Mouse (Mus musculus): ENCODE results near the gene Atp6ap2.
A peak's percentile ranks its signal among the peaks of the same experiment; 100 is the strongest.
"Not testable (repeated sequence)": the region's sequence is repeated elsewhere in the genome, so short reads cannot be mapped to it uniquely, and the experiment has no call there.

The Atp6ap2 gene

GRCm38 (mm10) chrX:12587192-12587957 lies at the start of gene Atp6ap2:
Atp6ap2 (plus strand) TSS chrX:12587801.
- peak; percentile 91 for DNase-seq

- DNase-seq: no peak
Measured at GRCm38 (mm10) chrX:12544417-12544816, 43.2 kb upstream of the Atp6ap2 start.

DNA sequence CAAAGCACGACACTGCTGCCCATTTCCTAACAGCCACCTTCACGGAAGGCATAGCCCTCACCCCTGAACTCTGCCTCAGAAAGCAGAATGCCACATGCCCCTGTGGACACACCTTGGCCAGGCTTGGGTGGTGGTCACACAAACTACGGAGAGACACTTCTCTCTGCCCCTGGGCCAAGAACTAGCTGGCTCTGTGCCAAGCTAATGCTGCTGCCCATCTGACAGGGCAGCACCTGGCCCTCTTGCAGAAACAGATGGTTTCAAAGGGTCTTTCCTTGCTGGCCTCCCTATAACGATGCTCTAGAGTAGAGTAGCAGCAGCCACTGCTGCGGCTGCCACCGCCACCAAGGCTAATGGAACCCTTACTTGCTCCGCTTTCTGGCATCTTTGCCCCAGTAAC lies 30.5 kb upstream of the Atp6ap2 start:
- DNase-seq: no peak

DNA sequence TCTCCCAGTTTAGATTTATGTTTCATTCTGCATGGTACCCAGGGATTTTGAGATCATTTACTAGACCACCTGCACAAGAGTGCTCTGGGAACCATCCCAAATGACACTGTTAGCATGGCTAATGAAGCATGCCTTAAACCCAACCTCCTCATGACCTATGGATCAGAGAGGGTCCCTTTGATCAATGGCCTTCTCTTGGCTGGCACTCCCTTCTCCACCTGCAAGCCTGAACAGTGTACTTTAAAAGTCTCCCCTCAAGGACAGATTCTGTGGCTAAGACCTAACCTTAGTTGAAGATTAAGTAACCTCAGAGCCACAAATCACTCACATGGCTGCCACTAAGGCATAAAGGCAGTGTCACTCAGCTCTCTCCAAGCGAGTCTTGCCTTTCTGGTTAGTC lies 16.2 kb upstream of the Atp6ap2 start:
- DNase-seq: no peak

DNA sequence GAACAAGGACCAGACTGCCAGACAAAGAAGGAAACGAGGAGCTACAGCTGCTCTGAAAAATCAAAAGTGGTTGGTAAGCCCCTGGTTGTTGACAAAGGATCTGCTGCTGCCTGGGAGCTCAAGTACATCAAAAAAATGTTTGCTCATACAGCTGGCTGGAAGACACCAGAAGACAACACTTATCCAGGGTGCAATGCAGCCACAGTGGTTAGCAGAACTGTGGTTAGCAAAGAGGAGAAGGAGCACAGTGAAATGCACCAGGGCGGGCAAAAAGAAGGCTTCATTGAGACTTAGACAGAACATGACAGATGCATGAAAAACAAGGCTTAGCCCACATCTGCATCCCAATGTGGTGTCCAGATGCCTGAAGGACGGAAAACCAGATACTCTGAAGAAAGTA lies 9.7 kb upstream of the Atp6ap2 start:
- DNase-seq: no peak

- no peak for DNase-seq
Measured at GRCm38 (mm10) chrX:12578339-12578868, 9.2 kb upstream of the Atp6ap2 start.

DNA sequence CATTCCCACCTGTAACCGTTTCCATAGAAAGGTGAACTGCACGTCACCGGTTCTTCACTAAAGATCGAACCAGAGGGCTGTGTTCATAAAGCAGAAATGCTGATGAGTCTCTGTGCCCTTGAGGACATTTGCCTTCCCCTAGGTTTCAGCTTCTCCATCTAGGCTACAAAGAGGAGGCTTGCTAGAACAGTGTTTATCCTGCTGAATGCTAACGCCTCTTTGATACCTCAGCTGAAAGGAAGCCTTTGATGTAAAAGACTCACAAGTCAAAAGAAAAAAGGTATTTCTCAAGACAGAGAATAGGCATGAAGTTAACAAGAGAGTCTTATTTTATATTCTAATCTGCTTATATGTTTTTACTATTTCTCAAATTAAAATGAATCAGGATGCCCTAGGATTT lies 4.3 kb upstream of the Atp6ap2 start:
- DNase-seq: no peak

DNA sequence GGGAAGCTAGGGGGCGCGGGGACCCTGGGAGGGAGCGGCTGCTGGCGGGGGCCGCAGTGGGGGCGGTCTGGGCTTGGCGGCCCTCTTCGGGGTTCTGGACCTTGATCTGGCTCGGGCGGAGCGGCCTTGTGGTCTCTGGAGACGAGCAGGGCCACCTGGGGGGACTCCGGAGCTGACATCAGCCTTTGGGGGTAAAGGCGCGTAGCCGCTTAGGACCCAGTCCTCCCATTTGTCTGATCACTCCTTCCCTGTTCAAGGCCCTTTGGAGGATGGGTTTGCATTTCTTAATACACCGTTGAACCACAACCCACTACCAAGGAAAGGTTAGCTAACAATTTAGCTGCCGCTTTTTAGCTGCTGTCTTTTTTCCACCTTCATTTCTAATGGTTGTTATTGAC lies 356 bp downstream of the Atp6ap2 start:
- peak; percentile 10 for DNase-seq

DNA sequence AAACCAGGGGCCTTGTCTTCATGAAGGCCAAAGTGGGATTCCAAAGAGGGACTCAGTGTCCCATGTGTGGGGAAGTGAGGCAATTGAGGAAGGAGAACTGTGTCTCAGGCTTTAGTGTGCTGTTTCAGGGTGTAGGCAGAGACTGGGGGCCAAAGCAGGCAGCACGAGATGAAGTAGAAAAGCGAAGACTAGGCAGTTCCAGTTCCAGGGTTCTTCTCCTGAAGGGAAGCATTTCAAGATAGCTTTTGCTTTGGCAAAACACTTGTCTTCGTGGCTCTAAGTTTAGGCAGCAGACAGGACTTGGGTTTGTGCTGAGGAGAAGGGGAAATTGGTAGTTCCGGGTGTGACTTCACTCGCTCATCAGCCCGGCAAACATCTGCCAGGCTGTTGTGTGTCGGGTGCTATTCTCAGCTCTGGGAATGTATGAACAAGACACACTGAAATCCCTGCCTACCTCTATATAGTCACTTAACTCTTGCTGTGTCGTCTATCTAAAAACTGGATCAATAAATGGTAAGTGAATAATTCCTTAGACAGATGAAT lies 3.9 kb downstream of the Atp6ap2 start:
- DNase-seq: no peak

DNA sequence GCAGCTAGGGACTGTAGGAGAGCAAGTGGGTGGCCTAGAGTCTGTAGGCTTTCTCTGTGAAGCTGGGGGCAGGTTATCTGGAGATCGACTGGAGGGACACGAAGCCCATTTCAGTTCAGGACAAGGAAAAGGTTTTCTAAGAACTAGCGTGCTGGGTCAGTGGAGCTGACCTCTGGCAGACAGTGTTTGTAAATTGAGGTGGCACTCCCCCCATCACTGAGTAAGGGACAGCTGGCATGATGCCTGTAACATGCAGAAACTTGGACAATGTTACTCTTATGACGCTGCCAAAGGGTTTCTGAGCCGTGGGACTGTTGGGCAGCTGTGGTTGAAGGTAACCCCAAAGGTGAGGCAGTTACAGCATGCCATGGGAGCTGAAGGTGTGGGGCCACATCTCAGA lies 4.4 kb downstream of the Atp6ap2 start:
- peak; percentile 5 for DNase-seq

DNA sequence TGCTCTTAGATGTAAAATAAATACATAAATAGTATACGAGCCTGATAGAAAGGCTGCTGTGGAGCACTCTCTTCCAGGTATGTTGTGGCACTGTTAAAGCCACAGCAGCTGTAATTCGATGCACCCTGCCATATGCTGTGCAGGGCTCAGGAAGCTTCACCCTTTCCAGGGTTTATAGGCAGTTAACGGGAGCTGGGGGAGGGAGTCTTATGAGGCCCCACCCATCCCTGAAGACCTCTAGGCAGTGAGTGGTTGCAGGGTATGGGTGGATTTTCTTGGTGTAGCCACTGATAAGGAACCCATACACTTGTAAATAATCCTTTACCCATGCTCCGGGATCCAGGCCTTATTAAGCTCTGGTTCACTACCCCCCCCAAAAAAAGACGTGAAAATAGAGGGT lies 6.2 kb downstream of the Atp6ap2 start:
- DNase-seq: no peak

- not testable (repeated sequence) for DNase-seq
Measured at GRCm38 (mm10) chrX:12610541-12610940, 22.9 kb downstream of the Atp6ap2 start.

- DNase-seq: no peak
Measured at GRCm38 (mm10) chrX:12611211-12611610, 23.6 kb downstream of the Atp6ap2 start.

GRCm38 (mm10) chrX:12612360-12612759 lies 24.8 kb downstream of the Atp6ap2 start:
- DNase-seq: not testable (repeated sequence)

DNA sequence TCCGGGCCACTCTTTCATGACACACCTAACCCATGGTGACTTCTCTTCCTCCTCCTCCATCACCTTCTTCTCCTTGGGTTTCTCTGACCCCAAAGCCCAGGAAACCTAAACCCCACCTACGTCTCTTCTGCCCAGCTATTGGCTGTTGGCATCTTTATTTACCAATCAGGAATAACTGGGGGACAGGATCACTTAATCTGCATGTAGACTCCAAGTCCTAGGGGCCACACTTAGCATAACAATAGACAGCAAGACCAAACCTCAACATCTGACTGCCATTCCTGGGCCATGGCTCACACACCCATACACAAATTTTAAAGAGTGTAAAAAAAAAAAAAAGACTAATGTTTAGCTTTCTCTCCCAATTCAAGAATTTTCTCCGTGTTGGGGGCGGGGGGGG lies 37.5 kb downstream of the Atp6ap2 start:
- DNase-seq: no peak

DNA sequence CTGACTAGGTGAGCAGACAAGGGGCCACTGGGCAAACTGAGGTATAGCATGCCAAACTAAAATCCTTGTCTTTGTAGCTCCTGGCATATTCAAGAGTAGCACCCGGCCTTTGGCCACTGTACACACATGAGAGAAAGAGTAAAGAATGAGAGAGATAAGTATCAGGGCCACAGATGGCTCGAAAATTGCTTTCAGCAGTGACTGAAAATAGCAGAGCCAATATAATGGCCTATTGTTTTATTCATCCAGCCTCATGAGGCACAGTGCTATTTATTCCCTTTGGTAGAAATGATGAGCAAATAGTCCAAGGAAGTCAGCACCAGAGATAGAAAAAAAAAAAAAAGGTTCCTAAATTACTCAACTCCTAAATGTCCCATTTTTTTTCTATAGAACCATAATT lies 57.4 kb downstream of the Atp6ap2 start:
- DNase-seq: no peak

GRCm38 (mm10) chrX:12645531-12646304 lies 58.1 kb downstream of the Atp6ap2 start:
- no peak for DNase-seq

DNA sequence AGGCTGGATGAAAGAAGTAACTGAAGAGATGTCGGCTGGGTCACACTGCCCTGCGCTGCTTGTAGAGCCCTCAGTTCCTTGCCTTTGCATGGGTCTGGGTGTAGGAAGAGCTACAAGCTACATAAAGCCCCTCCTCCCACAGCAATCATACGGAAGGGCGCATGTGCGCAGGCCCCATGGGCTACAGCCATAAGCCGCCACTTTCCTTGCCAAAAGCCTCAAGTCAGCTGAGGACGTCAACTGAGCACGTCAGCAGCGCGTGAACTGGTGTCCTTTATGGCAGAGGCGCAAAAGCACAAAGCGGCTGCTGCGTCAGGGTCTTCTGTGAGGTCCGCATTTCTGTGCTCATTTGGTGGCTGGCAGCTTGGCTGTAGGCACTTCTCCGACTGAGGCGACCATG lies 64.3 kb downstream of the Atp6ap2 start:
- no peak for DNase-seq

DNA sequence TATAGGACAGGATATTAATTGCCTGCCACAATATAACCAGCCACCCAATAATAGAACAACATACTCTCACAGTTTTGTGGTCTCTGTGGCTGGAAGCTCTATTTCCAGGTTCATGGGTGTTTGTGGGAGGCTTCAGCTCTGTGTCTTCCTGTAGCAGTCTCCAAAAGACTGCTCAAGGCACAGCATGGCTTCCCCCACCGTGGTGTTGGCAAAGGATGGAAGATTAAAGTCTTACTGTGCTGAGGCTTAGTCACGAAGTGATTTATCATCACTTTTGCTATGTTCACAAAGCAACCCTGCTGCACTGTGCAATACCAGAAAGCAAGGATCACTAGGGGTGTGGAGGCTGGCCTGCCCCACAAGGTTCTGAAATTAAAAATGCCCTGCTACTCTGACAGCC lies 66.3 kb downstream of the Atp6ap2 start:
- DNase-seq: no peak
